Mouse (Mus musculus) layer of hippocampus, adult 2 months (tissue): Measurements from ENCODE around the gene Twist2. TPM values are rescaled to one million over a fixed set of nuclear protein-coding genes. Genes with fewer than 3 reads are reported as not detected.
A peak's percentile ranks its signal among the peaks of the same experiment; 100 is the strongest.

Experiments used
- DNase-seq, 2 experiments: peaks; one replicate each; pipeline ENCODE4 v3.0.0; 2022; ENCODE audit warnings: low spot score in 2 of 2
- H3K27ac ChIP-seq: fragments of 200-600 bp; 2 replicates; pipeline ENCODE4 v1.8.1; 2022
- H3K4me3 ChIP-seq: fragments of 200-600 bp; 2 replicates; pipeline ENCODE4 v1.8.1; 2022; ENCODE audit warnings: mild to moderate bottlenecking
- CTCF ChIP-seq: fragments of 200-600 bp; conservative IDR thresholded peaks from 2 replicates; pipeline ENCODE4 v1.8.1; 2022; ENCODE audit warnings: antibody characterized with exemption, mild to moderate bottlenecking, moderate library complexity
- long read RNA-seq, 2 experiments: library from polyadenylated mRNA; stranded (forward); transcript quantifications; one replicate each; pipeline ENCODE4 v2.0.0; 2021; ENCODE audit warnings: borderline mapping rate in 2 of 2
- total RNA-seq, 2 experiments: library from RNA; stranded (reverse); gene quantifications; 2 replicates each; pipeline ENCODE4 v1.2.3; 2021

Twist2 gene
- 1 to 10 TPM; 1.0 to 1.5 TPM for total RNA-seq
- long read RNA-seq, experiment 1, partial matches to known transcripts = 0 of 2 reads
- long read RNA-seq, experiment 1, other reads (novel, unspliced or antisense) = 0 of 2 reads
- long read RNA-seq, experiment 2, partial matches to known transcripts = 0 of 2 reads
- long read RNA-seq, experiment 2, other reads (novel, unspliced or antisense) = 0 of 2 reads

GRCm38 (mm10) chr1:91800967-91801843 is at the start of gene Twist2:
Gene Twist2, plus strand, starts transcription at chr1:91801461.
- Histone ChIP-seq H3K4me3 (peak within 1 kb of the TSS; percentile 50), H3K27ac (no peak within 1 kb of the TSS)
- peak; percentile 12; the same call in 1 of the 2 replicates for TF ChIP-seq CTCF
- DNase-seq = no peak

DNA sequence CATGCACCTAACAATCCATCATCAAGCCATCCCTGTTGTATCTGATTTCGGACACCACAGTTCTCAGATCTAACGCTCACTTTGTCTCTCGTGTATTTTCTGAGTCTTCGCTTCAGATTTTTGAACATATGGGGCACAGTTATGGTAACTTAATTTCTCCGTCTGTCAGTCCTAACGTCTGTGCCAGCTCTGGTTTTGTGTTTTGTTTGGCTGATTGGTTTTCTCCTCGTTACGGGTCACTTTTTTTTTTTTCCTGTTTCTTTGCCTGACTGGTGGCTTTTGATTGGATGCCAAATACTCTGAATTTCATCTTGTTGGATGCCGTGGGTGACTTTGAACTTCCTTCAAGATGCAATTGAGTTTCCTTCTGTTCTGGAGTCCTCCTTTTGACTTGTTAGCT is 48.3 kb upstream of the Twist2 start:
- DNase-seq = peak in 1 of 2 experiments; percentile 11
- TF ChIP-seq CTCF = no peak
- no peak overlapping the region for H3K4me3 ChIP-seq
- no peak overlapping the region for H3K27ac ChIP-seq

DNA sequence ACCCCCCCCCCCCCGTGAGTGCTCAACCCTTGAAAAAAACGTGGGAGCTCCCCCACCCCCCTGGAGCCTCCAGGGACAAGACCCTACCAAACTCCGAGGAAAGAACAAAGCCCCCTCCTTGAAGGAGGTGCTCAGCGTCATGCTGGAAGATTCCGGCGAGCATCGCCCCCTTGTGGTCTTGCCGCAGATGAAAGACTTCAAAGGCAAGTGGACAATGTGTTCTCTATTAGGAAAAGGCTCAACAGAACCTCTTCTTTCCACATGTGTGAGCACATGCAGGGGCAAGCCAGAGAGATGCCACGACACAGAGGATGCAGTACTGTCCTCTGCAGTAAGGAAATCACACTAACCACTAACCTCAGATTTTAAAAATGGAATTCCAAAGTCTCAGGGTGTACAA is 46.2 kb upstream of the Twist2 start:
- DNase-seq = peak; percentile 46 to 76
- TF ChIP-seq CTCF = peak; percentile 84
- Histone ChIP-seq H3K4me3 (no peak overlapping the region), H3K27ac (no peak overlapping the region)

DNA sequence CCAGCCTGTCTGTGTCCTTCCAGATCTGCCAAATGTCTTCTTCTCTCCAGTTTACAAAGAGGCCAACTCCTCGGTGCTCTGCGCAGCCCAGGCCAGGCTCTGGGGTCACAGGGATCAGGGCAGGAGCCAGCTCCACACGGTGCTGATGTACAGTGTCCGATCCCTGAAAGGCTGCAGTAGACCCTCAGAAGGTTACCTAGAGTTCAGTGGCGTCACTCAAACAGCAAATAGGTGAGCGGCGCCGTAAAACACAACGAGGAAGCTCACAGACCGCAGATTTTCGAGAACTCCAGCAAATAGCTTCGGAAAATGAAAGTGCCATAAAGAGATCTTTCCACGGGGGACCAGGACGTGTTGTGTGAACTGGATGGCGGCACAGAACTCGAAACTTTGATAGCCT is 44.0 kb upstream of the Twist2 start:
- TF ChIP-seq CTCF = no peak
- DNase-seq = no peak
- Histone ChIP-seq H3K4me3 (no peak overlapping the region), H3K27ac (no peak overlapping the region)

DNA sequence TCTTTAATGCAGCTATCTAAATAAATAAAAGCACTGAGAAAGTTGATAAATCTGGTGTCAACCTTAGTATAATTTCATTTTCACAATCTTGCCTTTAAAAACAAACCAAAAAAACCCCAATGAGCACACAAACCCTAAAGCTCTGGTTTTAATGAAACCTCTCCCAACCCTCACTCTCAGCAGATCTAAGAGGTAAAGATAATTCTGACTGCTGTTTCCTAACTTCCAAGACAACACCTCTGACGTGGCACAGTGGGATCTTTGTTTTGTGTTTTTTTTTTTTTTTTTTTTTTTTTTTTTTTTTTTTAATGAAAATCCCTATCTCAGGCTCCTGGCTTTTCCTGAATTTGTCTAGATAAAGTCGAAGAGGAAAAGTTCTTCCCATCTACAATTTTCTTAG is 43.1 kb upstream of the Twist2 start:
- TF ChIP-seq CTCF = no peak
- no peak overlapping the region for H3K27ac ChIP-seq
- DNase-seq = no peak
- no peak overlapping the region for H3K4me3 ChIP-seq

GRCm38 (mm10) chr1:91758600-91759515 is 42.4 kb upstream of the Twist2 start:
- no peak overlapping the region for H3K4me3 ChIP-seq

DNA sequence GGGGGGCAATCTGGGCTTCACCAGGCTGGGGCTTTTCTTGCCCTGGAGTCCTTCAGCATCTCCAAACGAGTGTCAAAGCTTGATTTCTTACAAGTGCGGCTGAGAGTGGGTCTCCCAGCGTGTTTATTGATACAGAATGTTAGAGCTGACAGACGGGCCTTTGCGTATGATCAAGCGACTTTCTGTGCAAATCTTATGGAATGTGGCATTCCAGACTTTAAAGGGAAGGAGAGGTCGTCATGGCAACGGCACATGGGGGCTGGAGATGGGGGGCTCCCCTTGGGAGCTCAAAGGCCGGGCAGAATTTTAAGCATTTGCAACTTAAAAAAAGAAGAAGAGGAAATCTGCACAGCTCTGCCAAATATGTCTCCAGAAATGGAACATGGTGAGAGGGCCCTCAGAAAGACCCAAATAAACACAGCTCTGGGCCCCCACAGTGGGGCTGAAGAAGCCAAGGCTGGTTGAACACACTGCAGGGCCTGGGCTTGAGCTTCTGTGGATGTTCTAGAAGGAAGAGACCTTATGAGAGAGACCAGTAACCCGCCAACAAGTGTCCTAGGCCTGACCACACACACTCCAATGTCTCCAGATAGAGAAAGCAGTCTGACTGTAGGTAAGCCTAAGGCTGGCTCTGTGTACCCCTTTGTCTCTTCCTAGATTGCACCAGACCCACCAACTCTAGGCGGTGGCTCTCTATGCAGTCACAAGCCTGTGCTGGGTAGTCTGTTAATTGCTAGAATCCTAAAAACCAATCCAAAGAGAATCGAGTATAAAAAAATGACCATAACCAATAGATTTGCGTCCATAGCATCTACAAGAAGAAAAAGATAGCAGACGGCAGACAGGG is 40.9 kb upstream of the Twist2 start:
- Histone ChIP-seq H3K4me3 (no peak overlapping the region), H3K27ac (no peak overlapping the region)
- DNase-seq = peak; percentile 8 to 12
- TF ChIP-seq CTCF = no peak

More at GRCm38 (mm10) chr1:91758600-91759515, 42.4 kb upstream of the Twist2 start:
- H3K27ac ChIP-seq = no peak overlapping the region
- DNase-seq = no peak
- TF ChIP-seq CTCF = no peak

DNA sequence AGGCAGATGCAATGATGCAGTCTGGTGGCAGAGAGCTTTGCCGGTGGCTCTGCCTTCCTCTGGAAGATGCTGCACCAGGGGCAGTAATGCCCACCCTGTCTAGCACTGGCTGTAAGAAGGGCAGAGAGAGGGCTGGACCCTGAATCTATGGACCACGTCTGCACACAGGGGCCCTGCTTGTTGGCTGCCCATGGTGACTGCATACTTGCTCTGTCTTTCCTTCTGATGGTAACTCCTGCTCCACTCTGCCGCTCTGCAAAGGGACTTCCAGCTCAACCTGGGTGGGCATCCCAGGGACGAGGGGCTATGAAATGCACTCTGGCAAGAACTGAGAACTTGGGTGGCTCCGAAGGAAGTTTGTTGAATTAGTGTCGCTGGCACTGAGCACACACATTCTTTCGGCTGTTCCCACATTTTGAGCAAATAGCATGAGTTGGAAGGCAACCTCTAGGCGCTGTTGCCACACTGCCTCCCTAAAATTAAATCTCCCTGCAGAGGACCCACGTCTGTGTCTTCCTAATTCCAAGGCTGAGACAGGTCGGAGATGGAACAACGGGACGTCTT is 38.7 kb upstream of the Twist2 start:
- Histone ChIP-seq H3K4me3 (no peak overlapping the region), H3K27ac (no peak overlapping the region)
- DNase-seq = no peak
- no peak for TF ChIP-seq CTCF

GRCm38 (mm10) chr1:91770221-91770624 is 31.0 kb upstream of the Twist2 start:
- no peak overlapping the region for H3K4me3 ChIP-seq
- no peak overlapping the region for H3K27ac ChIP-seq
- TF ChIP-seq CTCF = no peak
- DNase-seq = no peak

- TF ChIP-seq CTCF = no peak
- H3K4me3 ChIP-seq = no peak overlapping the region
- no peak overlapping the region for H3K27ac ChIP-seq
- DNase-seq = no peak
Observed at GRCm38 (mm10) chr1:91770676-91771075, 30.6 kb upstream of the Twist2 start.

DNA sequence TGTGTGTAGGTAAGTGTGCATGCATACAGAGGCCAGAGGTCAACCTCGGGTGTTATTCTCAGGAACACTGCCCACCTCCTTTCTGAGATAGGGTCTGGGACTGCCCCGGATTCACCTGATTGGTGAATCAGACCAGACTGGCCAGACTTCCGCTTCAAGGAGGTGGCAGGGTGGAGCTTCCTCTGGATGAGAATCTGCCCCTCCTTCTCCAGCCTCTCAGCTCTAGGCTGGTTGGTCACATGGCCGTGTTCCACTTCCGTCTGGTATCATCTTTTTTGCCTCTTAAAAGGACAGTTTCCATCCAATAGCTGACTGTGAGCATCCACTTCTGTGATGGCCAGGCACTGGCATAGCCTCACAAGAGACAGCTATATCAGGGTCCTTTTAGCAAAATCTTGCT is 24.3 kb upstream of the Twist2 start:
- H3K27ac ChIP-seq = no peak overlapping the region
- no peak overlapping the region for H3K4me3 ChIP-seq
- TF ChIP-seq CTCF = no peak
- DNase-seq = no peak

DNA sequence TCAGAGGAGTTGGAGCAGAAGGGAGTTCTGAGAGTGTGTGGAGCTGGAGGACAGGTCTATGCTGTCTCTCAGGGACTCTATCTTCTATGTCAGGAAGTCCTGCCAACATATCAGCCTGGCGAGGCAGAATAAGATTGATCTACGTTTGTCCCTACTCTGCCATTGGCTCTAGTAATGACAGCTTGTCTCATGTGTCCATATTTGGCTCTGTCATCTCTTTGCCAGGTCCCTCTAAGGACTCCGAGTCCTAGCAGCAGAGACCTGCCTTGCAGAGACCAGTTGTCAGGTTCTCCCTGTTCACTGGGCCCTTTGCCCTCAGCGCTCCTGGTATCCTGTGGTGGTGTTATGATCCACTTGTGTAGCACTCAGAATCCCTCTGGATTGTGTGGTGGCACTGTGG is 21.4 kb upstream of the Twist2 start:
- no peak overlapping the region for H3K4me3 ChIP-seq
- no peak for TF ChIP-seq CTCF
- no peak for DNase-seq
- no peak overlapping the region for H3K27ac ChIP-seq
